Comparison of ENCODE assay signal across 24 mouse cellular contexts in genomic region chrX:11964428-11964827, GRCm38 (mm10).
"Had no signal": no experiment of that assay in that cellular context is flagged by ENCODE, and none has a peak within 500 bp of the region (broad histone marks: within the 10 kb centered on the region; RNA-seq: fewer than 3 reads in every experiment).

No protein-coding gene starts in this region.

- H3K9me3 ChIP-seq: heart, embryonic 10.5 days; heart, embryonic 12.5 days; hindbrain, embryonic 13.5 days; hindbrain, embryonic 15.5 days; kidney, embryonic 15.5 days; limb, embryonic 10.5 days; limb, embryonic 12.5 days; liver, embryonic 13.5 days had no signal

- H3K4me3 ChIP-seq: heart, embryonic 10.5 days; heart, embryonic 12.5 days; hindbrain, embryonic 13.5 days; hindbrain, embryonic 15.5 days; kidney, embryonic 15.5 days; layer of hippocampus, adult 2 months; left cerebral cortex, adult 2 months; limb, embryonic 10.5 days; limb, embryonic 12.5 days; liver, embryonic 13.5 days had no signal

- DNase-seq: gastrocnemius, postnatal 14 days; gastrocnemius, postnatal 36 days; heart, adult 18-20 months; heart, postnatal 10 days; kidney, adult 11 months; kidney, adult 2 months; kidney, adult 9 months; kidney, postnatal 25 days; kidney, postnatal 4 days; liver; liver, embryonic 13.5 days had no signal

- ATAC-seq: hindbrain, postnatal 0 days; intestine, embryonic 16.5 days had no signal

- H3K4me1 ChIP-seq: heart, embryonic 10.5 days; heart, embryonic 12.5 days; hindbrain, embryonic 13.5 days; hindbrain, embryonic 15.5 days; limb, embryonic 10.5 days; limb, embryonic 12.5 days had no signal

- H3K9ac ChIP-seq: heart, embryonic 12.5 days; hindbrain, embryonic 13.5 days; hindbrain, embryonic 15.5 days; kidney, embryonic 15.5 days; limb, embryonic 12.5 days; liver, embryonic 13.5 days had no signal

- H3K27me3 ChIP-seq: hindbrain, embryonic 15.5 days; liver, embryonic 13.5 days had no signal

- H3K27ac ChIP-seq: heart, embryonic 10.5 days; hindbrain, embryonic 13.5 days; hindbrain, embryonic 15.5 days; hindbrain, postnatal 0 days; kidney, embryonic 15.5 days; kidney, postnatal 0 days; layer of hippocampus, adult 2 months; left cerebral cortex, adult 2 months; limb, embryonic 10.5 days; limb, embryonic 12.5 days; liver, embryonic 13.5 days had no signal

- H3K36me3 ChIP-seq: heart, embryonic 10.5 days; heart, embryonic 12.5 days; hindbrain, embryonic 13.5 days; hindbrain, embryonic 15.5 days; kidney, embryonic 15.5 days; limb, embryonic 10.5 days; limb, embryonic 12.5 days; liver, embryonic 13.5 days had no signal

- H3K4me2 ChIP-seq: heart, embryonic 12.5 days; hindbrain, embryonic 13.5 days; hindbrain, embryonic 15.5 days; kidney, embryonic 15.5 days; limb, embryonic 12.5 days; liver, embryonic 11.5 days; liver, embryonic 13.5 days had no signal
